Mouse (Mus musculus): ENCODE measurements around the gene Gm20388. TPM values are rescaled to one million over a fixed set of nuclear protein-coding genes. Genes with fewer than 3 reads are reported as not detected.

The Gm20388 gene
- total RNA-seq, 1 experiment = 27.0 TPM

DNA sequence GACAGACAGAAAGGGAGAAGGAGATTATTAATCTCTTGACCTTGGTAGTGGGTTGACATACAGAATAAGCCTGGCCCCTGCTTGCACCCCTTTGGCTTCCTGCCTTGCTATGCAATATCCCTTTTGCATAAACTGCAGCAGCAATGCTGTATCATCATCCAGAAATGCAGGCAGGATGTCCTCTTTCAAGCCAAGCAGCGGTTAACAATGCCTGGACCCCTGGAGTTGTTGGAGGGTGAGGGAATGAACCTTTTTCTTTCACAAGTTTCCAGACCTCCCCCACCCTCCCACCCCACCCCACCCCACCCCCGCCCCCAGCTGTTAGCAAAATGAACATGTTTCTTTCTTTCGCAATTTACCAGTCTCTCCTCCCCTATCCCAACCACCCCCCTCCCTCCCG is 3758.0 kb downstream of the Gm20388 start:
- no peak overlapping the region for H3K9ac ChIP-seq (ENCODE audit: insufficient read depth, low read depth, low read length, poor library complexity, severe bottlenecking)
- H3K4me1 ChIP-seq (ENCODE audit: control insufficient read depth in 2 of 2, insufficient read depth in 2 of 2, low read length in 2 of 2, poor library complexity in 1 of 2) = peaks cover 6 to 11% of the 10 kb centered on the region in 2 experiments; a peak in 3 of 4 replicates
- H3K4me3 ChIP-seq (ENCODE audit: insufficient read depth in 1 of 2, low read depth in 1 of 2, low read length in 2 of 2, poor library complexity in 1 of 2, severe bottlenecking in 1 of 2) = no peak overlapping the region
- H3K36me3 ChIP-seq (ENCODE audit: control insufficient read depth, insufficient read depth, low read length, poor library complexity, severe bottlenecking) = no peaks in the 10 kb centered on the region
- in situ Hi-C loops (cut with MboI; ENCODE audit: low sequenced_read_pairs in 2 of 2, unreplicated experiment in 2 of 2) = no loop called here
- TF ChIP-seq HCFC1 (IDR thresholded peaks at IDR 0.05; ENCODE audit: borderline replicate concordance, insufficient read depth, low read length) = no peak
- H3K9me3 ChIP-seq (ENCODE audit: control insufficient read depth, insufficient read depth, low read depth, low read length) = no peaks in the 10 kb centered on the region
- no peak overlapping the region for H3K27ac ChIP-seq (ENCODE audit: insufficient read depth, low read depth, low read length, poor library complexity, severe bottlenecking)
- no peak for DNase-seq (ENCODE audit: low read depth, low spot score)

DNA sequence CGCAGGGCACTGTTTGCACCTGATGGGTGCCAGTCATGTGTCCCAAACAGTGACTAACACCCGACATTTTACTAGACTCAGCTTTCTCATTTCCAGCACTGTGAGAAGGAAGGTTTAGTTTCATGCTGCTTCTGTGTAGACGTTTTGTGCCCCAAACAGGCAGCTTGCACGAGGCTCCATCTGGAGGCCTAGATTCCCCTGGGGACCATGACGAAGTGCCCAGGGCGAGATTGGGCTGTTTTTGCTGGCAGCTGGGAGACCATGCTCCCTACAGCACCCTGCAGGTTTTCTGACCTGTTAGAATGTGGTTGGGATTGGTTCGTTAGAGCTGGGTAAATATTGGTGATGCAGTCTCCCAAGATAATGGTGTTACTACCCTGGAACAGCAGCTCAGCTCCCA is 3760.1 kb downstream of the Gm20388 start:
- no peak overlapping the region for H3K9ac ChIP-seq (ENCODE audit: insufficient read depth, low read depth, low read length, poor library complexity, severe bottlenecking)
- in situ Hi-C loops (cut with MboI; ENCODE audit: low sequenced_read_pairs in 2 of 2, unreplicated experiment in 2 of 2) = no loop called here
- DNase-seq (ENCODE audit: low read depth, low spot score) = no peak
- H3K27ac ChIP-seq (ENCODE audit: insufficient read depth, low read depth, low read length, poor library complexity, severe bottlenecking) = no peak overlapping the region
- H3K36me3 ChIP-seq (ENCODE audit: control insufficient read depth, insufficient read depth, low read length, poor library complexity, severe bottlenecking) = no peaks in the 10 kb centered on the region
- TF ChIP-seq HCFC1 (IDR thresholded peaks at IDR 0.05; ENCODE audit: borderline replicate concordance, insufficient read depth, low read length) (no peak), ZNF384 (IDR thresholded peaks at IDR 0.05; ENCODE audit: low read depth, low read length) (no peak), MAFK (IDR thresholded peaks at IDR 0.05; ENCODE audit: insufficient read depth, low read depth, low read length) (no peak), CHD2 (IDR thresholded peaks at IDR 0.05; ENCODE audit: low read depth, low read length) (no peak), ZC3H11A (IDR thresholded peaks at IDR 0.05; ENCODE audit: borderline replicate concordance, low read depth, low read length) (no peak)
- H3K4me3 ChIP-seq (ENCODE audit: insufficient read depth in 1 of 2, low read depth in 1 of 2, low read length in 2 of 2, poor library complexity in 1 of 2, severe bottlenecking in 1 of 2) = no peak overlapping the region
- no peaks in the 10 kb centered on the region for H3K9me3 ChIP-seq (ENCODE audit: control insufficient read depth, insufficient read depth, low read depth, low read length)
- peaks cover 6 to 11% of the 10 kb centered on the region in 2 experiments; a peak in 3 of 4 replicates for H3K4me1 ChIP-seq (ENCODE audit: control insufficient read depth in 2 of 2, insufficient read depth in 2 of 2, low read length in 2 of 2, poor library complexity in 1 of 2)

DNA sequence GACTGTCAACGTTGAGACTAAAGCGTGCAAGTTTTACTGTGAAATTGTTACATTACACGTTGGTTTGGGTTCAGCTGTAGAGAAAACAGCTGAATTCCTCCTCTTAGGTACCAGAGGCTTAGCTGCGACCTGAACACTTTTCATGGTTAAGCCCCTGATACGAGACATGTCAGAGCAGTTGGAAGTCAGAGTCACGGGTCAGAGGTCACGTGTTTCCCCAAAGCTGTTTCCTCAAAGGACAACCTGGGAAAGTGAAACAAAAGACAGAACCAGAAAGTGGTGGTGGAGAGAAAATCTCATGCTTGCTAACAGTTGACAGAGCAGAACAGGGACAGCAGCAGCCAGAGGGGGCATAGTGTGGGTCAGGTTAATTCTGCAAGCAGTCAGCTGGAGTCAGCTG is 3760.8 kb downstream of the Gm20388 start:
- Histone ChIP-seq H3K36me3 (ENCODE audit: control insufficient read depth, insufficient read depth, low read length, poor library complexity, severe bottlenecking) (no peaks in the 10 kb centered on the region), H3K27ac (ENCODE audit: insufficient read depth, low read depth, low read length, poor library complexity, severe bottlenecking) (no peak overlapping the region), H3K4me3 (ENCODE audit: insufficient read depth in 1 of 2, low read depth in 1 of 2, low read length in 2 of 2, poor library complexity in 1 of 2, severe bottlenecking in 1 of 2) (no peak overlapping the region), H3K9me3 (ENCODE audit: control insufficient read depth, insufficient read depth, low read depth, low read length) (no peaks in the 10 kb centered on the region), H3K4me1 (ENCODE audit: control insufficient read depth in 2 of 2, insufficient read depth in 2 of 2, low read length in 2 of 2, poor library complexity in 1 of 2) (peaks cover 3 to 10% of the 10 kb centered on the region in 2 experiments; a peak in 3 of 4 replicates), H3K9ac (ENCODE audit: insufficient read depth, low read depth, low read length, poor library complexity, severe bottlenecking) (no peak overlapping the region)
- DNase-seq (ENCODE audit: low read depth, low spot score) = no peak
- in situ Hi-C loops (cut with MboI; ENCODE audit: low sequenced_read_pairs in 2 of 2, unreplicated experiment in 2 of 2) = no loop called here
- no peak for TF ChIP-seq CHD2 (IDR thresholded peaks at IDR 0.05; ENCODE audit: low read depth, low read length)
- no peak for TF ChIP-seq ZNF384 (IDR thresholded peaks at IDR 0.05; ENCODE audit: low read depth, low read length)
- no peak for TF ChIP-seq ZC3H11A (IDR thresholded peaks at IDR 0.05; ENCODE audit: borderline replicate concordance, low read depth, low read length)

DNA sequence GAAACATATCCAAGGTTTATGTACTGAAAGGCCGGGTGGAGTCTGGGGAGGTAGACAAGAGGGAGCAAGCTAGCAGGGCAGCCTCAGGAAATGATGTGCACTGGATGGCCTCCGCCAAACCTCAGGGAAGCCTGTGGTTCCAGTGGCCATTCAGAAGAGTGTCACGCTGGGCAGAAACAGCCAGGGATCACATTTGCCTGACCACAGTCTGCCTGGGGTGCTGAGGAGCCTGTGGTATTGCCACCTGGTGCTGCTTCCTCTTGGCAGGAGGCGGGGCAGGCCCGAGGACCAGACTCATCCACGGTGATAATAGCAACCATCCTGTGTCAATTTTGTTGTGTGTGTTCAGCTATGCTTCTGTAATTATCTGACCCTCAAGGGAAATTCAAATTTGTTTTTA is 3762.0 kb downstream of the Gm20388 start:
- Histone ChIP-seq H3K27ac (ENCODE audit: insufficient read depth, low read depth, low read length, poor library complexity, severe bottlenecking) (no peak overlapping the region), H3K9ac (ENCODE audit: insufficient read depth, low read depth, low read length, poor library complexity, severe bottlenecking) (no peak overlapping the region), H3K4me3 (ENCODE audit: insufficient read depth in 1 of 2, low read depth in 1 of 2, low read length in 2 of 2, poor library complexity in 1 of 2, severe bottlenecking in 1 of 2) (no peak overlapping the region), H3K4me1 (ENCODE audit: control insufficient read depth in 2 of 2, insufficient read depth in 2 of 2, low read length in 2 of 2, poor library complexity in 1 of 2) (peaks cover 3 to 5% of the 10 kb centered on the region in 2 experiments; a peak in 3 of 4 replicates), H3K9me3 (ENCODE audit: control insufficient read depth, insufficient read depth, low read depth, low read length) (no peaks in the 10 kb centered on the region), H3K36me3 (ENCODE audit: control insufficient read depth, insufficient read depth, low read length, poor library complexity, severe bottlenecking) (no peaks in the 10 kb centered on the region)
- no peak for DNase-seq (ENCODE audit: low read depth, low spot score)
- in situ Hi-C loops (cut with MboI; ENCODE audit: low sequenced_read_pairs in 2 of 2, unreplicated experiment in 2 of 2) = no loop called here
- TF ChIP-seq MAFK (IDR thresholded peaks at IDR 0.05; ENCODE audit: insufficient read depth, low read depth, low read length) = no peak
- no peak for TF ChIP-seq ZNF384 (IDR thresholded peaks at IDR 0.05; ENCODE audit: low read depth, low read length)
- no peak for TF ChIP-seq ZC3H11A (IDR thresholded peaks at IDR 0.05; ENCODE audit: borderline replicate concordance, low read depth, low read length)
- no peak for TF ChIP-seq HCFC1 (IDR thresholded peaks at IDR 0.05; ENCODE audit: borderline replicate concordance, insufficient read depth, low read length)

DNA sequence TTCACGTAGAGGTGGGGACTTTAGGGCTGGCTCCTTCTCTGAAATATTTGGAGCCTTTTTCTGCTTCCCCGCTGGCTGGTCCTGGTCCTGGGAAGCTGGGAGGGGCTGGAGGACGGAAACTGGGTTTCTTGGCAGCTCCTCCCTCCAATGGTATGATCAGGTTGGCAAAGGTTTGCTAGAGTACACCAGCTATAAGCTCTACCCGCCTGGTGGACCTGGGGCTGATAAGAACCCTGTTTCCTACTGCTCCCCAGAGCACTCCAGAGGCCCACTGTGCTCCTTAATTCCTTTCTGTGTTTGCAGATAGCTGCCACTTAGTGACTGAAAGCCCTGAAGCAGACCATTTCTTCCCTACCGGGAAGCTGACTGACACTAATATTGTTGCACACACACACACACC is 3765.0 kb downstream of the Gm20388 start:
- in situ Hi-C loops (cut with MboI; ENCODE audit: low sequenced_read_pairs in 2 of 2, unreplicated experiment in 2 of 2) = no loop called here
- DNase-seq (ENCODE audit: low read depth, low spot score) = no peak
- Histone ChIP-seq H3K36me3 (ENCODE audit: control insufficient read depth, insufficient read depth, low read length, poor library complexity, severe bottlenecking) (no peaks in the 10 kb centered on the region), H3K9ac (ENCODE audit: insufficient read depth, low read depth, low read length, poor library complexity, severe bottlenecking) (no peak overlapping the region), H3K27ac (ENCODE audit: insufficient read depth, low read depth, low read length, poor library complexity, severe bottlenecking) (no peak overlapping the region), H3K9me3 (ENCODE audit: control insufficient read depth, insufficient read depth, low read depth, low read length) (no peaks in the 10 kb centered on the region), H3K4me3 (ENCODE audit: insufficient read depth in 1 of 2, low read depth in 1 of 2, low read length in 2 of 2, poor library complexity in 1 of 2, severe bottlenecking in 1 of 2) (no peak overlapping the region), H3K4me1 (ENCODE audit: control insufficient read depth in 2 of 2, insufficient read depth in 2 of 2, low read length in 2 of 2, poor library complexity in 1 of 2) (no peaks in the 10 kb centered on the region)
- no peak for TF ChIP-seq ZNF384 (IDR thresholded peaks at IDR 0.05; ENCODE audit: low read depth, low read length)
